Mouse (Mus musculus) stomach, postnatal 0 days (tissue): Measurements from ENCODE around the gene E330017A01Rik. TPM values are rescaled to one million over a fixed set of nuclear protein-coding genes. Genes with fewer than 3 reads are reported as not detected.

ENCODE experiments used
- ATAC-seq: fragments of 200-750 bp; cut with Nextera tagmentation; 2 replicates; pipeline ENCODE4 v1.8.0; 2017; ENCODE audit not compliant: low FRiP score, low TSS enrichment
- DNase-seq: peaks from one replicate; pipeline ENCODE4 v3.0.0-alpha.2; 2016; ENCODE audit warnings: low spot score
- H3K27ac ChIP-seq: fragments of 300-500 bp; sonication (generic); replicated peaks from 2 replicates; pipeline ENCODE4 v1.5.1; 2014; ENCODE audit warnings: mild to moderate bottlenecking, control low read depth
- H3K27me3 ChIP-seq: fragments of 300-500 bp; sonication (generic); 2 replicates; pipeline ENCODE4 v1.6.1; 2014; ENCODE audit warnings: low read length; ENCODE audit not compliant: control insufficient read depth, insufficient read depth
- H3K36me3 ChIP-seq: fragments of 300-500 bp; sonication (generic); 2 replicates; pipeline ENCODE4 v1.6.1; 2014; ENCODE audit warnings: low read length, mixed read lengths; ENCODE audit not compliant: control insufficient read depth, insufficient read depth
- H3K4me1 ChIP-seq: fragments of 300-500 bp; sonication (generic); replicated peaks from 2 replicates; pipeline ENCODE4 v1.6.1; 2014; ENCODE audit warnings: antibody characterized with exemption; ENCODE audit not compliant: control insufficient read depth, insufficient read depth
- H3K4me2 ChIP-seq: fragments of 300-500 bp; sonication (generic); replicated peaks from 2 replicates; pipeline ENCODE4 v1.6.1; 2014; ENCODE audit warnings: low read depth, mild to moderate bottlenecking, control low read depth, moderate library complexity
- H3K4me3 ChIP-seq: fragments of 300-500 bp; sonication (generic); 2 replicates; pipeline ENCODE4 v1.5.1; 2014; ENCODE audit warnings: low read depth, low read length, control low read depth
- H3K9ac ChIP-seq: fragments of 300-500 bp; sonication (generic); 2 replicates; pipeline ENCODE4 v1.6.1; 2014; ENCODE audit warnings: mild to moderate bottlenecking, low read length, control low read depth, mixed read lengths
- H3K9me3 ChIP-seq: fragments of 300-500 bp; sonication (generic); 2 replicates; pipeline ENCODE4 v1.6.1; 2016; ENCODE audit warnings: low read length; ENCODE audit not compliant: control insufficient read depth
- CTCF ChIP-seq: IDR thresholded peaks from 2 replicates; pipeline ENCODE4 v1.5.1; 2016; ENCODE audit warnings: antibody characterized with exemption, low read depth, mild to moderate bottlenecking, moderate library complexity
- EP300 ChIP-seq: optimal IDR thresholded peaks from 2 replicates; pipeline ENCODE3; 2016; ENCODE audit warnings: antibody characterized with exemption
- WGBS: fragments of 180-500 bp; shearing (Covaris S2); extraction: QIAGEN DNeasy Blood & Tissue Kit; methylation state at CpG from one replicate; pipeline ENCODE4 v1.1.7; 2014; 5-methylcytosine and 5-hydroxymethylcytosine counted together
- polyA plus RNA-seq: library from polyadenylated mRNA; unstranded; fragments of >200 nt; fragmentation: Nextera tagmentation; extraction: Ambion mirVana; gene quantifications from 2 replicates; pipeline ENCODE4 v1.2.1, GENCODE M21; 2015

The E330017A01Rik gene
- polyA plus RNA-seq, 1 experiment from 2014 or later = not detected

GRCm38 (mm10) chr16:58607101-58607500 is 31.4 kb downstream of the E330017A01Rik start:
- no peaks in the 10 kb centered on the region for H3K4me1 ChIP-seq
- TF ChIP-seq CTCF (no peak), EP300 (no peak)
- H3K27me3 ChIP-seq = no peaks in the 10 kb centered on the region
- no peak overlapping the region for H3K4me2 ChIP-seq
- H3K9ac ChIP-seq = no peak overlapping the region
- H3K9me3 ChIP-seq = no peaks in the 10 kb centered on the region
- H3K4me3 ChIP-seq = no peak overlapping the region
- H3K27ac ChIP-seq = no peak overlapping the region
- no peaks in the 10 kb centered on the region for H3K36me3 ChIP-seq
- 75% methylated on average over 5 of the region's 5 CpGs for WGBS
- DNase-seq = no peak
- ATAC-seq = no peak

GRCm38 (mm10) chr16:58604680-58605079 is 33.9 kb downstream of the E330017A01Rik start:
- TF ChIP-seq EP300 (no peak), CTCF (no peak)
- H3K4me2 ChIP-seq = no peak overlapping the region
- no peaks in the 10 kb centered on the region for H3K4me1 ChIP-seq
- ATAC-seq = no peak
- no peak overlapping the region for H3K27ac ChIP-seq
- no peak overlapping the region for H3K9ac ChIP-seq
- DNase-seq = no peak
- no peaks in the 10 kb centered on the region for H3K36me3 ChIP-seq
- H3K9me3 ChIP-seq = no peaks in the 10 kb centered on the region
- no peak overlapping the region for H3K4me3 ChIP-seq
- H3K27me3 ChIP-seq = no peaks in the 10 kb centered on the region

- no peak overlapping the region for H3K27ac ChIP-seq
- TF ChIP-seq CTCF (no peak), EP300 (no peak)
- no peak overlapping the region for H3K4me2 ChIP-seq
- DNase-seq = no peak
- H3K27me3 ChIP-seq = no peaks in the 10 kb centered on the region
- 71% methylated on average over 2 of the region's 2 CpGs for WGBS
- H3K36me3 ChIP-seq = no peaks in the 10 kb centered on the region
- H3K9ac ChIP-seq = no peak overlapping the region
- H3K4me3 ChIP-seq = no peak overlapping the region
- no peaks in the 10 kb centered on the region for H3K9me3 ChIP-seq
- no peak for ATAC-seq
- H3K4me1 ChIP-seq = no peaks in the 10 kb centered on the region
Observed at GRCm38 (mm10) chr16:58603831-58604230, 34.7 kb downstream of the E330017A01Rik start.

GRCm38 (mm10) chr16:58600846-58601245 is 37.7 kb downstream of the E330017A01Rik start:
- H3K36me3 ChIP-seq = no peaks in the 10 kb centered on the region
- H3K4me3 ChIP-seq = no peak overlapping the region
- H3K9ac ChIP-seq = no peak overlapping the region
- no peak for TF ChIP-seq EP300
- no peak for TF ChIP-seq CTCF
- 83% methylated on average over 6 of the region's 6 CpGs for WGBS
- H3K27me3 ChIP-seq = no peaks in the 10 kb centered on the region
- no peaks in the 10 kb centered on the region for H3K9me3 ChIP-seq
- DNase-seq (no peak), ATAC-seq (no peak)
- H3K4me1 ChIP-seq = no peaks in the 10 kb centered on the region
- H3K4me2 ChIP-seq = no peak overlapping the region
- no peak overlapping the region for H3K27ac ChIP-seq

- TF ChIP-seq CTCF (no peak), EP300 (no peak)
- Histone ChIP-seq H3K4me1 (no peaks in the 10 kb centered on the region), H3K9ac (no peak overlapping the region), H3K4me2 (no peak overlapping the region), H3K27me3 (no peaks in the 10 kb centered on the region), H3K36me3 (no peaks in the 10 kb centered on the region), H3K9me3 (no peaks in the 10 kb centered on the region), H3K4me3 (no peak overlapping the region), H3K27ac (no peak overlapping the region)
- DNase-seq = no peak
- 50% methylated on average over 3 of the region's 3 CpGs for WGBS
- ATAC-seq = no peak
Observed at GRCm38 (mm10) chr16:58591299-58591698, 47.2 kb downstream of the E330017A01Rik start.

- Histone ChIP-seq H3K9me3 (no peaks in the 10 kb centered on the region), H3K4me1 (no peaks in the 10 kb centered on the region), H3K9ac (no peak overlapping the region), H3K27ac (no peak overlapping the region), H3K4me3 (no peak overlapping the region), H3K36me3 (no peaks in the 10 kb centered on the region), H3K4me2 (no peak overlapping the region), H3K27me3 (no peaks in the 10 kb centered on the region)
- ATAC-seq = no peak
- TF ChIP-seq CTCF (no peak), EP300 (no peak)
- DNase-seq = no peak
Observed at GRCm38 (mm10) chr16:58589444-58589843, 49.1 kb downstream of the E330017A01Rik start.

Other genes with a start within 250 kb of the E330017A01Rik start
- gene Dcbld2, start 230.3 kb downstream of the E330017A01Rik start, polyA plus RNA-seq = 3.7 and 4.5 TPM in 2 replicates
- 7.1 and 8.0 TPM in 2 replicates for gene St3gal6, start 114.5 kb downstream of the E330017A01Rik start, polyA plus RNA-seq
- not detected in 2 replicates for gene Gm813, start 21.8 kb downstream of the E330017A01Rik start, polyA plus RNA-seq
- gene Cpox, start 31.6 kb upstream of the E330017A01Rik start, polyA plus RNA-seq = 42.3 and 44.9 TPM in 2 replicates
- not detected in 2 replicates for gene Gpr15, start 80.3 kb upstream of the E330017A01Rik start, polyA plus RNA-seq
- gene Cldnd1, start 89.2 kb upstream of the E330017A01Rik start, polyA plus RNA-seq = 91.1 and 92.7 TPM in 2 replicates
- gene Olfr172, start 124.4 kb upstream of the E330017A01Rik start, polyA plus RNA-seq = not detected in 2 replicates
- gene Olfr173, start 161.5 kb upstream of the E330017A01Rik start, polyA plus RNA-seq = not detected in 2 replicates
- gene Olfr175-ps1, start 188.0 kb upstream of the E330017A01Rik start, polyA plus RNA-seq = not detected in 2 replicates
- not detected in 2 replicates for gene Olfr177, start 236.0 kb upstream of the E330017A01Rik start, polyA plus RNA-seq